Mouse (Mus musculus) small intestine, adult 2 months (tissue): ENCODE results near the gene Mark3. TPM values are rescaled to one million over a fixed set of nuclear protein-coding genes. Genes with fewer than 3 reads are reported as not detected.

Experiments
- H3K27ac ChIP-seq: fragments of 200-500 bp; 2 replicates; pipeline ENCODE4 v1.5.1; 2012; ENCODE audit warnings: low read depth, low read length, control low read depth, inconsistent platforms; ENCODE audit not compliant: insufficient read depth
- H3K27me3 ChIP-seq: fragments of 200-500 bp; 2 replicates; pipeline ENCODE4 v1.6.1; 2012; ENCODE audit warnings: mild to moderate bottlenecking, moderate library complexity, low read length, inconsistent platforms; ENCODE audit not compliant: control insufficient read depth, insufficient read depth
- H3K36me3 ChIP-seq: fragments of 200-500 bp; 2 replicates; pipeline ENCODE4 v1.6.1; 2012; ENCODE audit warnings: mild to moderate bottlenecking, low read length, control low read depth, inconsistent platforms; ENCODE audit not compliant: control insufficient read depth, insufficient read depth
- H3K4me1 ChIP-seq: fragments of 200-500 bp; 2 replicates; pipeline ENCODE4 v1.6.1; 2012; ENCODE audit warnings: low read length, inconsistent platforms, mixed read lengths; ENCODE audit not compliant: control insufficient read depth, insufficient read depth, insufficient read length
- H3K4me3 ChIP-seq: fragments of 200-500 bp; 2 replicates; pipeline ENCODE4 v1.5.1; 2012; ENCODE audit warnings: low read depth, mild to moderate bottlenecking, control low read depth, inconsistent platforms, low read length, moderate library complexity
- CTCF ChIP-seq: fragments of 200-500 bp; IDR thresholded peaks from 2 replicates; pipeline ENCODE4 v1.5.1; 2012; ENCODE audit warnings: low read depth, mild to moderate bottlenecking, control low read depth, inconsistent platforms, low read length, moderate library complexity, mixed read lengths; ENCODE audit not compliant: insufficient replicate concordance, insufficient read length; ENCODE audit errors: extremely low read depth
- POLR2A ChIP-seq: fragments of 200-500 bp; IDR thresholded peaks from 2 replicates; pipeline ENCODE4 v1.6.1; 2012; ENCODE audit warnings: low read depth, mild to moderate bottlenecking, control low read depth, inconsistent platforms, low read length, moderate library complexity
- WGBS: fragments of 180-500 bp; shearing (Covaris S2); methylation state at CpG from one replicate; pipeline ENCODE4 v1.1.7; 2018; 5-methylcytosine and 5-hydroxymethylcytosine counted together
- polyA plus RNA-seq: library from polyadenylated mRNA; depleted of rRNA; stranded (reverse); fragments of >200 nt; gene quantifications from 2 replicates; pipeline ENCODE4 v1.2.3, GENCODE M21; 2012

Gene Mark3
- polyA plus RNA-seq, 1 experiment = 19.3 TPM

DNA sequence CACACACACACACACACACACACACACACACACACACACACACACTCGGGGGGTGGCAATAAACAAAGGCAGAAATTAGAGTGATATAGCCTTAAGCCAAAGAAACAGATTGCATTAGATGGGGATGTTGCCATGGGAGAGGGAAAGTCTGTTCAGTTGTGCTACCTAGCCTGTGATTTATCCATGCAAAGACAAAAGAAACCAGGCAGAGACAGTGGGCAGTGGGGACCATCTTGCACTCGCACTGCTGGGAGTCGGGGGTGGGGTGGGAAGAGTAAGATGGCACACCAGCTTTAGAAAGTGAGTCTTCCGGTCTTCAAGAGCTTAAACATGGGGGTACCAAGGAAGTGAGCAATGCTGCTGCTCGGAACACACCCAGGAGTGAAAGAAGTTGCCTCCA is 14.0 kb upstream of the Mark3 start:
- 62% methylated on average over 5 of the region's 5 CpGs for WGBS
- no peak for TF ChIP-seq CTCF
- no peak for TF ChIP-seq POLR2A
- Histone ChIP-seq H3K27me3 (no peaks in the 10 kb centered on the region), H3K36me3 (no peaks in the 10 kb centered on the region), H3K27ac (no peak overlapping the region), H3K4me3 (peak overlapping the region; percentile 46; the same call in 1 of the 2 replicates), H3K4me1 (no peaks in the 10 kb centered on the region; the same call in 1 of the 2 replicates)

GRCm38 (mm10) chr12:111562276-111562814 is 12.0 kb upstream of the Mark3 start:
- Histone ChIP-seq H3K27me3 (no peaks in the 10 kb centered on the region), H3K27ac (no peak overlapping the region), H3K4me1 (no peaks in the 10 kb centered on the region; the same call in 1 of the 2 replicates), H3K4me3 (no peak overlapping the region), H3K36me3 (no peaks in the 10 kb centered on the region)
- TF ChIP-seq CTCF = no peak
- 49% methylated on average over 4 of the region's 4 CpGs for WGBS

DNA sequence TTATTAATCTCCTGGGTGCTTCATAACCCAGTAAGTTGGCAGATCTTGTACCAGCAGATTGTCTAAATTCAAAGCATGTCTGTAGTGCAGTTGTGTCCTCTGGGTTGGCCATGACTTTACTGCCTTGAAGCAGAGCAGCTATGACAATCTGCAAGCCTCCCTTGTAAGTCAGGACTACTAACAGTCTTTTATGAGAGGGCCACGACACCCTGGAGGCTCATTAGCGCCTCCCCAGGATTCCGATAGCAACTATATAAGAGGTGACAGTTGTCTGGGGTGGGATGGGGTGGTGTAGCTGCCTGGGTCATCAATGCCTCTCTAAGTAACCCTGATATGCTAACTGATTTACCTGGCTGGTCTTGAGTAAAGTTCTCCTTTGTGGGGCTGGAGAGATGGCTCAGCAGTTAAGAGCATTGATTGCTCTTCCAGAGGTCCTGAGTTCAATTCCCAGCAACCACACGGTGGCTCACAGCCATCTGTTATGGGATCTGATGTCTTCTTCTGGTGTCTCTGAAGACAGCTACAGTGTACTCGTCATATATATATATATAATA is 11.2 kb upstream of the Mark3 start:
- Histone ChIP-seq H3K4me3 (no peak overlapping the region), H3K27ac (no peak overlapping the region), H3K36me3 (no peaks in the 10 kb centered on the region), H3K27me3 (no peaks in the 10 kb centered on the region), H3K4me1 (no peaks in the 10 kb centered on the region; the same call in 1 of the 2 replicates)
- TF ChIP-seq POLR2A = no peak
- no peak for TF ChIP-seq CTCF
- 51% methylated on average over 5 of the region's 5 CpGs for WGBS

- no peak for TF ChIP-seq POLR2A
- no peak for TF ChIP-seq CTCF
- H3K27me3 ChIP-seq = no peaks in the 10 kb centered on the region
- H3K36me3 ChIP-seq = no peaks in the 10 kb centered on the region
- no peak overlapping the region for H3K27ac ChIP-seq
- H3K4me3 ChIP-seq = no peak overlapping the region
- WGBS = 73% methylated on average over 5 of the region's 5 CpGs
- no peaks in the 10 kb centered on the region for H3K4me1 ChIP-seq
These were observed 9.0 kb upstream of the Mark3 start for GRCm38 (mm10) chr12:111565363-111565762.

- Histone ChIP-seq H3K4me1 (0 out of 2 replicates have a peak, but pooled peaks cover 2% of the 10 kb centered on the region), H3K36me3 (no peaks in the 10 kb centered on the region), H3K27me3 (no peaks in the 10 kb centered on the region), H3K27ac (no peak overlapping the region), H3K4me3 (no peak overlapping the region)
- TF ChIP-seq CTCF = no peak
- no peak for TF ChIP-seq POLR2A
- 74% methylated on average over 11 of the region's 11 CpGs for WGBS
These were observed 5.5 kb upstream of the Mark3 start for GRCm38 (mm10) chr12:111568836-111569235.

DNA sequence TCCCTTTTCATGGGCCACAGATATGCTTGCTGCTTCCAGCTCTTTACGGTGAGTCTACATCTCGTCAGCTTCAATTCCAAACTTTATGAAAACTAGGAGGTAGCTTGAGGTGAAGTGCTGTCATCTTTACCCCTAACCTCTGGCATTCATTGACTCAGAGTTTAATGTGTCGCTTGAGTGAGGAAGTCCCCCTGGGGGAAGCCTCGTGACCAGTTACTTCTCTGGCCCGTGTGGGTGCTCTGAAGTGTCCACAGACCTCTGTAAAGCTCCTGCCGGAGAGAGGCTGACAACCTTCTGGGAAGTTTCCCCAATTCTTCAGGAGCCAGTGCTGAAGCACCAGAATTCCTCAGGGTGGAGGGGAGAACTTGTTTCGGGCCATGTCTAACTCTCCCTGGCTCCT is 1.9 kb upstream of the Mark3 start:
- TF ChIP-seq POLR2A (no peak), CTCF (no peak)
- H3K27ac ChIP-seq = no peak overlapping the region
- peaks cover 2% of the 10 kb centered on the region; the same call in 1 of the 2 replicates for H3K4me1 ChIP-seq
- 80% methylated on average over 7 of the region's 7 CpGs for WGBS
- H3K4me3 ChIP-seq = no peak overlapping the region
- H3K36me3 ChIP-seq = no peaks in the 10 kb centered on the region
- H3K27me3 ChIP-seq = no peaks in the 10 kb centered on the region

GRCm38 (mm10) chr12:111573315-111573714 is 1.0 kb upstream of the Mark3 start:
- no peaks in the 10 kb centered on the region for H3K27me3 ChIP-seq
- no peaks in the 10 kb centered on the region for H3K36me3 ChIP-seq
- peaks cover 2% of the 10 kb centered on the region; the same call in 1 of the 2 replicates for H3K4me1 ChIP-seq
- 32% methylated on average over 6 of the region's 6 CpGs for WGBS
- TF ChIP-seq CTCF = no peak
- TF ChIP-seq POLR2A = no peak
- no peak overlapping the region for H3K4me3 ChIP-seq
- H3K27ac ChIP-seq = no peak overlapping the region
